Mouse (Mus musculus) left cerebral cortex, adult 18-20 months (tissue): Measurements from ENCODE around the gene Ccdc47. TPM values are rescaled to one million over a fixed set of nuclear protein-coding genes. Genes with fewer than 3 reads are reported as not detected.
"Not testable (repeated sequence)": the region's sequence is repeated elsewhere in the genome, so short reads cannot be mapped to it uniquely, and the experiment has no call there.

Experiments used
- DNase-seq, 2 experiments: peaks; one replicate each; pipeline ENCODE4 v3.0.0; 2021 to 2022; ENCODE audit warnings: low spot score in 2 of 2, mixed read lengths in 1 of 2
- total RNA-seq, 2 experiments: library from RNA; stranded (reverse); gene quantifications; 2 replicates each; pipeline ENCODE4 v1.2.3; 2021

Ccdc47 gene
- total RNA-seq, 2 experiments from 2014 or later, result 84.2 to 91.5 TPM

DNA sequence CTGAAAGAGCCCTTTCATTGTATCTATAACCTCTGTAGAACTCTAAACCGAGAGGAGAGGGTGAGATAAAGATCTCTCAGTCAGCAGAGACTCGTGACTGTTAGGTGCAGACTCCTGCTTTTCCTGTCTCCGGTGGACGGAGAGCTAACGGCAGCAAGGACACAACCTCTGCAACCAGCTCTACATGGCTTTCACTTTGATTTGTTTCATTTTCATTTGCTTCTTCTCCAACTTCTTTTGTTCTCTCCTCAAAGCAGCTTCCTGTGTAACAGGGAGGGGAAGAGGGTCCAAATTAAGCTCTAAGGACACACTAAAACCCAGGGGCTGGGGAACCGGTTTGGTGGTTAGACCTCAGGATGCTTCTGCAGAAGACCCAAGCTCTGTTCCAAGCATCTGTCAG, 15.4 kb downstream of the Ccdc47 start:
- no peak for DNase-seq

DNA sequence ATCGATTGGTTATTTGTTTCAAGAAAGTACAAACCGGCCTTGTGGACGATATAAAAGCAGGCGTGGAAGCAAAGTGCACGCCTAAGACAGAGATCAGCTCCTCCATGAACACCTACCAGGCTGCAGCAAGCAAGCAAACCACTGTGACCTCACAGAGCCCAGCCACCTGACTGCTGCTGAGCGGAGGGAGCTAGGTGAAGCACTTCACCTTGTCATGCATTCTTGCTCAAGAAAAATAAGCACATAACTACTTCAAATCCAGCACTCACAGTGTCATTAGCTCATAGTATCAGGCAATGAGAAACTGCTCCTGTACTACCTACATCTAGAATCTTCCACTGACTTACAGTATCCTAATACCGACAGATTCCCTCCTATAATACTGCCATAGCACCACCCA, 16.1 kb downstream of the Ccdc47 start:
- DNase-seq, result not testable (repeated sequence)

DNA sequence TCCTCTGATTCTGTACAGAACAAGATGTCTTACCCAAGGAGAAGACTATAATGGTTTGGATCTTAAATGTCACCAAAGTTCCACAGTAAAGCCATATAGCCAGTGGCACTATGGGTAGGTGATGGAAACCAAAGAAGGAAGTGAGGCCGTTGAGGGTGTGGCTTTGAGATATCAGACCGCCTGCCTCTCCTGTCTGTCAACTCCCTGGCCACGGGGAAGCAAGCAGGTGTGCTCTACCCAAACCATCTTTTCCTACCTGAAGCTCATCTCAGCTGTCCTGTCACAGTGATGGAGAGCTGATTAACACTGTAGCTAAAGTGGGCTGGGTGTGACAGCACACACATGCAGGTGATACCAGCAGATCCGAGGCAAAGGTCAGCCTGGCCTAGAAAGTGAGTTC, 17.9 kb downstream of the Ccdc47 start:
- DNase-seq, result no peak

DNA sequence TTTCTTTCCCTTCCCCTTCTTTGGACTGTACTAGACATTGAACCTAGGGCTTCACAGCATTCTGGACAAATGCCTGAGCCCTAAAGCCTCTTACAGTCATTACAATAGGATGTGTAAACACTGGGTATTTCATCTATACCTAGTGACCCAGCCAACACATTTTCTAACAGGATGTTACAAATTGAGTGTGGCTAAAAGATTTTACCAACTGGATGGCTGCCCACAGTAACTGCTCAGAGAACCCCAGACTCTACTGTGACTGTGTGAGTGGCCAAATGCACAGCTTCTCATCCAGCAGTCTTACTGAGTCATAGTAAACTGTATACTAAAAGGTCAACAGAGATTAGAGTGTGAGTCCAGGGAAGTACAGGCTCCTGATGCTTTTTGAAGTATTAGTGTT, 20.8 kb downstream of the Ccdc47 start:
- no peak for DNase-seq

DNA sequence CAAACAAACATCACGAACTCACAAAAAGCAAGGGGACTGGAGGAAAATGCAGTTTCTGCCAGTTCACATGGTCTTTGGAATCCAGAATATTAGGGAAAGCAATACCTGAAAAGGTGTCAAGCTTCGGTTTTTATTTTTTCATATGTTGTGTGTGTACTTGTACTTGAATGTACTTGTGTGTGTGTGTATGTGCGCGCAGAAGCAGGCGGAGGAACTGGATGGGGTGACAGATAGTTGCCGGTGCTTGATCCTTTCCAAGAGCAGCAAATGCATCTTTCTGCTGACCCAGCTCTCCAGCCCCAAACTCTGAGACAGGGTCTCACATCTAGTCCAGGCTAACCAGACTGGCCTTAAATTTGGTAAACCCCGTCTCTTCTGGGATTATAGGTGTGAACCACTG, 21.3 kb downstream of the Ccdc47 start:
- DNase-seq, result no peak

DNA sequence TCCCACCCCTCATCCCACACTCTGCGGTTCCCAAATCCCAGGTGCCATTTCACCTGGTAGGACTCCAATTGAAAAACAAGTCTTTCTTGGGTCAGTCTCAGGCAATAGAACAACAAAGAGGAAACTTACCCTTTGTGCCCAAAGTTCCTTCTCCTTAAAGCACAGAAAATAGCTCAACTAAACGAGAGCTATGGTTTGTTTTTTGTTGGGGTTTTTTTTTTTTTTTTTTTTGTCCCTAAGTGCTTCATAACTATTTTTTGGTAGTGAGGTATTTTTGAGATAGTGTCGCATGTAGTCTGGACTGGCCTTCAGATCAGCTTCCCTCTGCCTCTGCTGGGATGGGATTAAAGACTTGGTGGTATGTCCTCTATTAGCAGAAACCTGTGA, 22.0 kb downstream of the Ccdc47 start:
- DNase-seq, result no peak

DNA sequence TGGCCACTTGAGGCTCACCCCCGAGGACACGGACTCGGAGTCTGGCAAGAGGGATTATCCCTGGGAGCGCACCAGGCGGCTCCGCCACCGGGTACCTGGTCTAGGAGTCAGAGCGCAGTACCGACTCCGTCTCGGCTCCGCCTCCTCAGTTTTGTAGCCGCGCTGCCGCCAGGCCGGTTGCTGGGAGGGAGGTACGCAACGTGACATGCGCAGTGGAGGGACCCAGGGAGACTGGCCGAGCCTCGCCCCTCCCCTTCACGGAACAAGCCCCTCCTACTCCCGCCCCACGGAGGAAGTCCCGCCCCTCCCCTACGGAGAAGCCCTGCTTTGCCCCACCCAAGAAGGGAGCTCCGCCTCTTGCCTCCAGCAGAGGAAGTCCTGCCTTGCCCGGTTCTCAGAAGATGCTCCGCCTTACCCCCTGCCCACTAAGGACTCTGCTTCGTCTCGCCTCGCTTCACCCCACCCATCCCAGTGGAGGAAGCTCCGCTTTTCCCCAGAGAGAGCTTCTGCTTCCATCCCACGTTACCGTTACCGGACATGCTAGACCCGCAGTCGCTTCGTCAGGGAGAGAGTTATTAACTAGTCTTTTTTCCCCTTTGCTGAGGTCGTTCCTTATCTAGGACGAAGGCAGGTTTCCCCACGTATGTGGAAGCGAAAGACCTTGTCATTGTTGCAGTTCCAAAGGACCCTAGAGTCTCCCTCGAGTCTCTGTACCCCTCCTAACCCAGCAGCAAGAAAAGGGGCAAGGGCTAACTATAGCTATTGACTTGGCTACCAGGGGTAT, 22.6 kb downstream of the Ccdc47 start:
- DNase-seq, result peak; percentile 95 to 96

DNA sequence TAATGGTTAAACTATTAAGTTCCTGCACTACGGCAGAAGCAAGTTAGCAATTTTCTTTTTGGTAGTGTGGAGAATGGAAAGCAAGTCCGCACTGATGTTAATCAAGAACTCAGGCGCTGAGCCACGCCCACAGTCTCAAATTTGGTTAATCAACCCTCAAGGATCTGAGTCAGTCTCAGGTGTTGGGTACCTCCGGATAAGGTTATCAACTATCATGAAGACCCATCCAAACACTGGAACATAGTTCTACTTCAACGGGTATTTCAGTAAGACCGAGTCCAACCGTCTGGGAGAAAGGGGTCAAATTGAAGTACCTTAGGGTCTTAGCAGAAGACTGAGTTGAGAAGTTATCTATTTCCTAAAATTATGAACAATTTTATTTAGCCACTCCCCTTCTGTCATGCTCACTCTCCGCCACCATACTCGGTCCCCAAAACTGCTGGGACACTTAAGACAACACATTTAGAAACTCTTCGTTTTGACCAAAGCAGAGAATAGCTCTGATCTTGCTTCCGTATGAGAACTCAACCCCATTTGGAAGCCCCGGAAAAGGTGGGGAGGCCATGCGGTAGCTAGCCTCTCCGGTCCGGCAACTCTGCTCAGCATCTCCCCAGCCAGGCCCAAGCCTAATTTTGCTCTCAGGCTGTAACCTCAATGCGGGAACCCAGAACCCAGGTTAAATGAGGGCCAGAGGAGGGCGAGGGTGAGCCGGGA, 23.3 kb downstream of the Ccdc47 start:
- DNase-seq, result no peak

DNA sequence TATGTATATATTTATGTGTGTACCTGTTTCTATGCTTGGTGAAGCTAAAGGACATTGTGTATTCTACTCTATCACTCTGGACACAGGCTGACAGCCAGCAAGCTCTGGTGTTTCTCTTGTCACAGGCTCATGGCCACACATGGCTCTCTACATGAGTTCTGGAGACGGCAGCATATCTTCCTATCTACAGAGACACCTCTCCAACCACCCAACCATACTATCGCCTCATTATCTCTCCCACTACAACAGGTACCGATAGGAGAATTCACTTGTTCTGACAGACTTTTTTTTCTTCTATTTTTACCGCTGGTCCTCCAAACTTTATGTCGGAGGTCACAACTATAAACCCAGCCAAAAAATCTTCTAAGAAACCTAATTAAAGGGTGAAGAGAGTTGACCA, 23.9 kb downstream of the Ccdc47 start:
- DNase-seq, result no peak

DNA sequence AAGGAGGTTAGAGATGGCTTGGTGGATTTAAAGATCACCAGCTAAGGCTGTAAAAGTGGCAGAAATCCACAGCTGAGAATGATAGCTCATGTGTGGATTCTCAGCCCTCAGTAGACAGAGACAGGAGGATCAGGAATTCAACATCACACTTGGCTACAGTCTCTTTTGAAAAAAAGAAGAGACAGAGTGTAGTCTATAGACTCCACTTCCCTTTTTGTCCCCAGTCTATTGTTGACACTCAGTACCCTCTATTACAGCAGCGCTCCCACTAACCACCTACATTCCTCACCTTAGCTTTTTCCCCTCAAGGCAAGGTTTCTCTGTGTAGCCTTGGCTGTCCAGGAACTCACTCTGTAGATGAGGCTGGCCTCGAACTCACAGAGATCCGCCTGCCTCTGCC, 24.4 kb downstream of the Ccdc47 start:
- DNase-seq, result no peak

DNA sequence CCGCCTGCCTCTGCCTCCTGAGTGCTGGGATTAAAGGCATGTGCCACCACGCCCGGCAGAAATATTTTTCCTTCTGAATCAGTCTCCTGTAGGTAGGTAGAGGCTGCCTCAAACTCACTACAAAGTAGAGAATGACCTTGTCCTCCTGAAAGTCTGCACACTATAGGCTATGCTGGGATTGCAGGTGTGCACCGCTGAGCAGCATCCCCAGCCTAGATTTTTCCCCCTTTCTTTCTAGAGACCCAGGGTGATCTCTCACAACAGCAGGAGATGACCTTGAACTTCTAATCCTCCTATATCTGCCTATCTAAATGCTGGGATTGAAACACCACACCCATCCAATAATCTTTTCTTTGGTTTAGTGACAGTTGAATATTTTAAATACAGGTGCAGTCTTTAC, 28.8 kb downstream of the Ccdc47 start:
- DNase-seq, result no peak

DNA sequence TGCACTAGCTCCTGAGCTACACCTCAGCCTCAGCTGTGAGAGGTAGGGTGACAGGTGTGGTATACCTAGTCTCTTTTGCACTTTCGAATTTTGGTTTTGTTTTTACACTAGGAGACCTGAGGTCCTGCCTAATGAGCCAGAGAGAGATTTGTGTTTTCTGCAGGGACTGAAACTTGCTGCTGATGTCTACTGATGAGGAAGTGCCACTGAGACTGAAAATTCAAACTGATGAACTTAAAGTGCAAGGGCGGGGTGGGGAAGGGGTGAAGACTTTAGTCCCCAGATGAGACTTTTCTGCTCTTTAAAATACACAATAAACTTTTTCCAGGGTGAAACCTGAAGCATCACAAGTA, 35.7 kb downstream of the Ccdc47 start:
- no peak for DNase-seq

DNA sequence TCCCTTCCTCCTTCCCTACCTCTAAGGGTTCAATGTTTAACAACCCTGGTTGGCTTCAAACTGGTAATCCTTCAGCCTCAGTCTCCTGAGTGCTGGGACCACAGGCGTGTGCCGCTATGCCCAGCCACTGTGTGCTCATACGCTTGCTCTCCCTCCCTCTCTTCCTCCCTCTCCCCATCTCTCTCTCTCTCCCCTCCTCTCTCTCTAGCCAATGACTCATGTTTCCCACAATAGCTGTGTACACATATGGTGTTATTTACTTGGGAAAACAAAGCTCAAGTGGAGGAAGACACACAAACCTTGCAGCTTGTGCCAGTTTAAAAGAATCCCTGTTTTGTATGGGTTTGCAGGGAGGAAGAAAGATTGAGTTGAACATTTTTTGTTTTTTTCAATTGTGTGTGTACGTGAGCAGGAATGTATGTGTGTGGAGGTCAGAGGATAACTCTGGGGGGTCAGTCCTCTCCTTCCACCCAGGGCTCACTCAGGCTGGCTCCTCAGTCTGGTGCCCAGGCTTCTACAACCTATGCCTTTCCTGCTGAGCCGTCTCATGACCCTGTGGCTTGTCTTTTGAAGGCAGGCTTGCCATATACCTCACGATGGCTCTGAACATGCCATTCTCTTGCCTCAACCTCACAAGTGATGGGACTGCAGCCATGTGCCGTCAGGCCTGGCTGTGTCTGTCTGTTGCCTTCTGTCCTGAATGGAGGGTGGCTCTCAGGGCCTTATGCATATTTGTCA, 36.3 kb downstream of the Ccdc47 start:
- peak; percentile 38 to 42 for DNase-seq

DNA sequence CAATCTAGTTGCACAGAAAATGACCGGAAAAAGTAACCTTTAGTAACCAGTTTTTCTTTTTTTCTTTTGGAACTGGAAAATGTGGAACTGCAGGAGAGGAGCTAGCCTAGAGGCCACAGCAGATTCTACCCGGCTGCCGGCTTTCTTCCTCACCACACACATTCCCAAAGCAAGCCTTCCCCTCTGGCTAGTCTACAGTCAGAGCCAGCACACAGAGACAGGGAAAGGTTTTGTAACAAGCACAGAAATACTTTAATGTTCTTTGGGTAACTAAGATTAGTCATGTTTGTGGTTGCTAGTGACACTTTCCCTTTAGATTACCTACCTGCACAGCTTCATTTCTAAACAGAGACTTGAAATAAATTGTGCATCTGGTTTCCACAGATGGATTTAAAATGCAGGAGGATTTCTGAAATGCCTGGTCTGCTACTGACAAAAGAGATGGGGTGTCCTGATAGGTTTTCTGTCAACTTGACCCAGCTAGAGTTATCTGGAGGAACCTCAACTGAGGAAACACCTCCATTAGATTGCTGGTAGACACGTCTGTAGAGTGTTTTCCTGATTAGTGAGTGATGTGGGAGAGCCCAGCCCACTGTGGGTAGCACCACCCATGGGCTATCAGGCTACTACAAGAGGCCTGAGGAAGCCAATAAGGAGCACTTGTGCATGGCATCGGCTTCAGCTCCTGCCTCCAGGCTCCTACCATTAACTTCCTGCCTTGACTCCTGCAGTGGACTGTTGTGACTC, 37.9 kb downstream of the Ccdc47 start:
- DNase-seq, result no peak

DNA sequence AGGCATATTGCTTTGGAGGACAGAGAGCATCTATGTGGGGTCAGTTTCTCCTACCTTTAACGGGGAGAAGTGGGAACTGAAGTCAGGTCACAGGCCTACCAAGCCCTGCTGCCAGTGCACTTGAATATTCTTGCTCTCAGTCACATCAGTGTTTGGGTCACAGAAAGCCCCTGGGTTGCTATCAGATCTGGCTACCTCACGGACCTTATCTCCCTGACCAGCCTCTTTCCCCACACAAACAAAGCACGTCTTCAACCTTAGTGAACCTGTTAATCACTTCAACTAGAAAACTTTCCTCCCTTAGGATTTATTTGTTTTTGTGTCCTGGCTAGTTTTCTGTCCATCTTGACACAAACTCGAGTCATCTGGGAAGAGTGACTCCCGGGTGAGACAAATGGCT, 39.8 kb downstream of the Ccdc47 start:
- no peak for DNase-seq

DNA sequence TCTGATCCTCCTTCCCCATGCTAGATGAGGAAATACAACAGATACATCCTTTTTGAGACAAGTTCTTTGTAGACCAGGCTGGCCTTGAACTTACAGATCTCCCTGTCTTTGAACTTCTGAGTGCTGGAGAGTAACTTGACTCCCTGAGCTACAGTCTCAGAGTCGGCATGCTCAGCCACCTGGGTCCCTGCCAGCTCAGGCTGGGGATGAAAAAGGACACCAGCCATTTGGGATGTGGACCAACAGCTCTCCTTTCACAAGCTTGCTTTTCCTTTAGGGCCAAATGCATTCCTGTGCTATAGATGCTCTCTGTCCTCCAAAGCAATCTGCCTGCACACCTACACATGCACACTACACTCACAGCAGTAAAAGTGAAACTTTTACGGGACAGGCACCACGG, 41.1 kb downstream of the Ccdc47 start:
- no peak for DNase-seq

DNA sequence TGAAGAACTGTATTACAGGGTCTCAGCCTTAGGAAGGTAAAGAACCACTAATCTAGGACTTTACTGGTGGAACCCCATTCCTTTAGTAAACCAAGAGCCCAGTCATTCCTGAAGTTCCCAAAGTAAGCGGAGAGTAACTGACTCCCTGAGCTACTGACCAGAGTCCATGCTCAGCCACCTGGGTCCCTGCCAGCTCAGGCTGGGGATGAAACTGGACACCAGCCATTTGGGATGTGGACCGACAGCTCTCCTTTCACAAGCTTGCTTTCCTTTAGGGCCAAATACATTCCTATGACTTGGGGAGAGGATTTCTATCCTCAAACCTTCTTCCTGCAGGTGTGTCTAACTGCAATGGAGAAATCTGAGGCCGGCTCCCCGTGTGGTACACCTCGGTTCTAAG, 41.8 kb downstream of the Ccdc47 start:
- no peak for DNase-seq

DNA sequence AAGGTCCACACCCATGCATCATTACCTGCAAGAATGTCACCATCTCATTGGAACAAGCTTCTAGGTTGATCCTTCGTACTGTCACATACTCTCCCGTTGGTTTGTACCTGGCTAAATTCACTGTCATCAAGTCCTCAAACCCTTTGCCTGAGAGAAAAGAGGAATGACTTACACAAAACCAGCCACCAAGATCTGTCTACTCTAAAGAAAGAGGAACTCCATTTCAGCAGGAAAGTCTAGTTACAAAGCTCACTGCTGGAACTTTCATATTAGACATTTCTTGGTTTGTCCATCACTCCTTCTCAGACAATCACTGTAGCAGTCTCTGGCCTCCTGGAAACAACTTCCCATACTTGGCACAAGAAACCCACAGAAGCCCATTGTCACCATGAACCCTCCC, 42.9 kb downstream of the Ccdc47 start:
- no peak for DNase-seq

DNA sequence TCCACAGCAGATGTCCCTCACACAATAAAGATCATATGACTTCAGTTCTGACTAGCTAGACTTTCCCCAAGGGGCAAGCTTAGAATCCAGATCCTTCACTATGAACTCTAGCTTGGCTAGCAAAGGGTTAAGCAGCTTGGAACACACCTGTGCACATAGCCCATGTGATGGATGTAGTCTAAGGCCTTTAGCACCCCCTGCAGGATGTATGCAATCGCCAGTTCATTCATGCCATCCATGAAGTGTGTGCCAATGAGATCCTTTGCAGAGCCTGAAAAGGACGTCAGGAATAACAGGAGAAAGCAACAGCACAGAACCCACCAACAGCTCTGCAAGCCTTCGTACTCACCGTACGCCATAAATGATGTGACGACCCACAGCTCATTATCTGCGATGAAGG, 45.3 kb downstream of the Ccdc47 start:
- no peak for DNase-seq

DNA sequence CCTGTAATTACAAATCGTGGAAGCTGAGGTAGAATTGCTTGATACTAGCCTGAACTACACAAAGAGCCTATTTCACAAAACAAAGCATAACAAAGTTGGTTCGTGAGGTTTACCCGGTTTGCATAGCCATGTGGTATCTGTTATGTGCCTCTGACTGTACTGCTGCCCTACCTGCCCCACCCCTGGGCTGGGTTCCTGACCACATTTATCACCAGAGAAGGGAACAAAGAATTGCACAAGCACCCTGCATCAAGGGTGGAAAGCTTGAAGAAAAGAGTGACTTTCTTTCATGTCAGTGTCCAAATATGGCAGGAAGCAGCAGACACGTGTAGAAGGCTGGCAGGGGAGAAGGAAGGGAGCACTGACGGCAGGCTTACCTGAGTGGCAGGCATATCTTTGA, 48.7 kb downstream of the Ccdc47 start:
- DNase-seq, result no peak

DNA sequence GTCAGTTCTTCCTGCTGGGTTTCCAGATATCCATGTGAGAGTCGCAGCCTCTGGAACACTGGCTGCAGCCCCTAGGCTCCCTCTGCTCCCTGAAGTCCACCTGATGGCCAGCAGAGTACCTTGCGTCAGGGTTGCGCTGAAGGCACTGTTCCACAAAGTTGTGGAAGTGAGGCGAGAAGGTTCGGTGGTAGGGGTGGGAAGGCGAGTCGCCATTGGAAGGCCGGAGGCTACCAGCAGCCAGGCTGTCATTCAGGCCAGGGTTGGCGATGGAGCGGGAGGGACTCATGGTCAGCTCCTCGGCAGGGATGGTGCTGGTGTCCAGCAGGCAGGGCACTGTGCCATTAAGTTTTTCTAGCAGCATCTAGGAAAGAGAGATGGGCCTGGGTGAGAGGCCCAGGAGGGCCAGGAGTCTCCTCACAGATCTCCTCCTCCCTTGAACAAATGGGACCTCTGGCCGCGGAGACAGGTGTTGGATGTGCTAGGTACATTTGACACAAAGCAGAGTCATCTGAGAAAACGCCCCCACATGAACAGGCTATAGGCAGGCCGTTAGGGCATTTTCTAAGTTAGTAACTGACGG, 51.5 kb downstream of the Ccdc47 start:
- DNase-seq, result no peak
